Comparison of ENCODE assay signal across 8 mouse cellular contexts in genomic region chr4:155784081-155784701, GRCm38 (mm10). TPM values are rescaled to one million over a fixed set of nuclear protein-coding genes. Genes with fewer than 3 reads are reported as not detected.
DNase-seq lines count a peak whose midpoint lies in the region; ATAC-seq and TF ChIP-seq lines count a peak whose summit lies in the region.

No protein-coding gene starts in this region.

- under 1% methylated on average over 52 of the region's 52 CpGs for WGBS in heart, embryonic 10.5 days
- WGBS in kidney, embryonic 14.5 days: under 1% methylated on average over 52 of the region's 52 CpGs
- WGBS in liver, embryonic 14.5 days (ENCODE audit: insufficient replicate concordance): under 1% methylated on average over 52 of the region's 52 CpGs
- WGBS in stomach, embryonic 15.5 days: under 1% methylated on average over 52 of the region's 52 CpGs

- H3K4me3 ChIP-seq in bone marrow macrophage, adult 2 months (ENCODE audit: insufficient read depth, low read length): peak overlapping the region; percentile 75
- H3K4me3 ChIP-seq in embryonic fibroblast, embryonic 13.5 days (ENCODE audit: insufficient read depth, low read length): peak overlapping the region; percentile 58
- peak overlapping the region; percentile 71 for H3K4me3 ChIP-seq in heart, embryonic 10.5 days
- peak overlapping the region; percentile 60 for H3K4me3 ChIP-seq in kidney, embryonic 14.5 days (ENCODE audit: low read length)
- peak overlapping the region; percentile 59 to 65 for H3K4me3 ChIP-seq in liver, embryonic 14.5 days (ENCODE audit: insufficient read depth in 1 of 2, low read depth in 2 of 2, low read length in 2 of 2)
- H3K4me3 ChIP-seq in stomach, embryonic 15.5 days (replicated peaks): peak overlapping the region; percentile 65

- no peaks in the 10 kb centered on the region for H3K9me3 ChIP-seq in heart, embryonic 10.5 days
- no peaks in the 10 kb centered on the region for H3K9me3 ChIP-seq in kidney, embryonic 14.5 days (ENCODE audit: control insufficient read depth, low read length)
- no peaks in the 10 kb centered on the region for H3K9me3 ChIP-seq in liver, embryonic 14.5 days (ENCODE audit: control insufficient read depth, low read length)
- H3K9me3 ChIP-seq in stomach, embryonic 15.5 days: no peaks in the 10 kb centered on the region

- TF ChIP-seq CTCF in bone marrow macrophage, adult 2 months (IDR thresholded peaks at IDR 0.05; ENCODE audit: low read depth, low read length): peak; percentile 39; the same call in 1 of the 2 replicates
- peak; percentile 54; the same call in 1 of the 2 replicates for TF ChIP-seq CTCF in embryonic fibroblast, embryonic 13.5 days (IDR thresholded peaks at IDR 0.05; ENCODE audit: borderline replicate concordance, insufficient read depth, low read length)
- peak; percentile 72 for TF ChIP-seq CTCF in liver, embryonic 14.5 days (IDR thresholded peaks at IDR 0.05; ENCODE audit: low read depth)

- ATAC-seq in kidney, embryonic 14.5 days (ENCODE audit: low FRiP score, low TSS enrichment): peak; percentile 82
- peak; percentile 74 for ATAC-seq in liver, embryonic 14.5 days (ENCODE audit: insufficient read depth)
- ATAC-seq in stomach, embryonic 15.5 days (ENCODE audit: insufficient read depth, low FRiP score, low read depth): peak; percentile 75

- no peak for TF ChIP-seq EP300 in liver, embryonic 14.5 days (IDR thresholded peaks at IDR 0.05; ENCODE audit: low read depth)

- no peaks in the 10 kb centered on the region for H3K27me3 ChIP-seq in heart, embryonic 10.5 days (ENCODE audit: insufficient read depth, poor library complexity, severe bottlenecking)
- no peaks in the 10 kb centered on the region for H3K27me3 ChIP-seq in kidney, embryonic 14.5 days (ENCODE audit: control insufficient read depth, insufficient read depth, low read length)
- peaks cover 9% of the 10 kb centered on the region for H3K27me3 ChIP-seq in liver, embryonic 14.5 days (ENCODE audit: control insufficient read depth, insufficient read depth, low read length)
- H3K27me3 ChIP-seq in stomach, embryonic 15.5 days (replicated peaks): no peaks in the 10 kb centered on the region

- H3K27ac ChIP-seq in bone marrow macrophage, adult 2 months (ENCODE audit: insufficient read depth, low read depth, low read length): no peak overlapping the region
- H3K27ac ChIP-seq in embryonic fibroblast, embryonic 13.5 days (ENCODE audit: insufficient read depth, low read length): peak overlapping the region; percentile 20
- peak overlapping the region; percentile 93 for H3K27ac ChIP-seq in heart, embryonic 10.5 days
- peak overlapping the region; percentile 67 for H3K27ac ChIP-seq in kidney, embryonic 14.5 days (ENCODE audit: low read depth, low read length)
- H3K27ac ChIP-seq in liver, embryonic 14.5 days: no peak overlapping the region
- H3K27ac ChIP-seq in stomach, embryonic 15.5 days: peak overlapping the region; percentile 88

- peak; percentile 63 for DNase-seq in CD4-positive helper T cell, adult 2 months (ENCODE audit: low read depth, low spot score)
- peak; percentile 93 for DNase-seq in heart, embryonic 10.5 days (ENCODE audit: low spot score)
- DNase-seq in liver, embryonic 14.5 days (ENCODE audit: low read depth in 3 of 3, low spot score in 3 of 3): no peak
- DNase-seq in neural tube, embryonic 10.5 days (ENCODE audit: extremely low spot score, low spot score): peak; percentile 87

- TF ChIP-seq POLR2A in bone marrow macrophage, adult 2 months (IDR thresholded peaks at IDR 0.05; ENCODE audit: borderline replicate concordance, low read depth, low read length): no peak
- TF ChIP-seq POLR2A in embryonic fibroblast, embryonic 13.5 days (IDR thresholded peaks at IDR 0.05; ENCODE audit: low read depth, low read length): peak; percentile 52

- peak overlapping the region; percentile 87 for H3K4me2 ChIP-seq in kidney, embryonic 14.5 days (replicated peaks; ENCODE audit: low read depth, low read length)
- H3K4me2 ChIP-seq in liver, embryonic 14.5 days (ENCODE audit: low read depth): peak overlapping the region; percentile 79
- peak overlapping the region; percentile 81 for H3K4me2 ChIP-seq in stomach, embryonic 15.5 days

- H3K9ac ChIP-seq in kidney, embryonic 14.5 days (ENCODE audit: low read depth, low read length): peak overlapping the region; percentile 81
- peak overlapping the region; percentile 76 for H3K9ac ChIP-seq in liver, embryonic 14.5 days (replicated peaks)
- H3K9ac ChIP-seq in stomach, embryonic 15.5 days: peak overlapping the region; percentile 81

- H3K4me1 ChIP-seq in bone marrow macrophage, adult 2 months (ENCODE audit: control insufficient read depth, insufficient read depth, low read length): peaks cover 2% of the 10 kb centered on the region
- H3K4me1 ChIP-seq in embryonic fibroblast, embryonic 13.5 days (ENCODE audit: control insufficient read depth, insufficient read depth, low read length): no peaks in the 10 kb centered on the region; the same call in 1 of the 2 replicates
- peaks cover 27% of the 10 kb centered on the region for H3K4me1 ChIP-seq in heart, embryonic 10.5 days
- peaks cover 14% of the 10 kb centered on the region; the same call in 1 of the 2 replicates for H3K4me1 ChIP-seq in kidney, embryonic 14.5 days (ENCODE audit: control insufficient read depth, insufficient read depth, low read length)
- H3K4me1 ChIP-seq in liver, embryonic 14.5 days (replicated peaks; ENCODE audit: control insufficient read depth in 2 of 2, insufficient read depth in 2 of 2, low read length in 1 of 2): peaks cover 6 to 14% of the 10 kb centered on the region in 2 experiments
- H3K4me1 ChIP-seq in stomach, embryonic 15.5 days: peaks cover 18% of the 10 kb centered on the region

- H3K36me3 ChIP-seq in heart, embryonic 10.5 days: no peaks in the 10 kb centered on the region
- H3K36me3 ChIP-seq in kidney, embryonic 14.5 days (ENCODE audit: control insufficient read depth, insufficient read depth, low read length): no peaks in the 10 kb centered on the region
- no peaks in the 10 kb centered on the region for H3K36me3 ChIP-seq in liver, embryonic 14.5 days (replicated peaks; ENCODE audit: control insufficient read depth, insufficient read depth, low read depth)
- no peaks in the 10 kb centered on the region for H3K36me3 ChIP-seq in stomach, embryonic 15.5 days

RNA-seq across cellular contexts. Expression of gene Tmem88b, which starts 1.5 kb away (rescaled TPM):
- 0.23 TPM in 1 of 2 replicates, not detected in the other for polyA plus RNA-seq in bone marrow macrophage, adult 2 months (2012; ENCODE audit: insufficient read depth, insufficient read length, missing spikeins)
- 0.25 and 0.52 TPM in 2 replicates for polyA plus RNA-seq in embryonic fibroblast, embryonic 13.5 days (2011; ENCODE audit: insufficient read length, low read depth, missing spikeins)
- polyA plus RNA-seq in heart, embryonic 10.5 days (2016; fragmentation: Nextera tagmentation; extraction: Ambion mirVana): 2.1 and 4.7 TPM in 2 replicates
- polyA plus RNA-seq in kidney, embryonic 14.5 days (2014; fragmentation: Nextera tagmentation; extraction: Ambion mirVana): 0.20 and 0.32 TPM in 2 replicates
- 0.28 and 0.32 TPM in 2 replicates for polyA plus RNA-seq in liver, embryonic 14.5 days (2012; rRNA removed)
- 0.04 and 0.11 TPM in 2 replicates for polyA plus RNA-seq in liver, embryonic 14.5 days (2014; fragmentation: Nextera tagmentation; extraction: Ambion mirVana)
- polyA plus RNA-seq in stomach, embryonic 15.5 days (2015; fragmentation: Nextera tagmentation; extraction: Ambion mirVana): 0.55 and 0.89 TPM in 2 replicates

RNA-seq across cellular contexts. Expression of gene Ankrd65, which starts 6.0 kb away (rescaled TPM):
- polyA plus RNA-seq in bone marrow macrophage, adult 2 months (2012; ENCODE audit: insufficient read depth, insufficient read length, missing spikeins): not detected in 2 replicates
- polyA plus RNA-seq in embryonic fibroblast, embryonic 13.5 days (2011; ENCODE audit: insufficient read length, low read depth, missing spikeins): not detected in 2 replicates
- not detected in 2 replicates for polyA plus RNA-seq in heart, embryonic 10.5 days (2016; fragmentation: Nextera tagmentation; extraction: Ambion mirVana)
- polyA plus RNA-seq in kidney, embryonic 14.5 days (2014; fragmentation: Nextera tagmentation; extraction: Ambion mirVana): 0.40 and 0.43 TPM in 2 replicates
- polyA plus RNA-seq in liver, embryonic 14.5 days (2012; rRNA removed): 0.02 and 0.03 TPM in 2 replicates
- not detected in 2 replicates for polyA plus RNA-seq in liver, embryonic 14.5 days (2014; fragmentation: Nextera tagmentation; extraction: Ambion mirVana)
- polyA plus RNA-seq in stomach, embryonic 15.5 days (2015; fragmentation: Nextera tagmentation; extraction: Ambion mirVana): 0.22 TPM in 1 of 2 replicates, not detected in the other

RNA-seq across cellular contexts. Expression of gene Vwa1, which starts 9.7 kb away (rescaled TPM):
- not detected in 2 replicates for polyA plus RNA-seq in bone marrow macrophage, adult 2 months (2012; ENCODE audit: insufficient read depth, insufficient read length, missing spikeins)
- 0.67 and 0.77 TPM in 2 replicates for polyA plus RNA-seq in embryonic fibroblast, embryonic 13.5 days (2011; ENCODE audit: insufficient read length, low read depth, missing spikeins)
- polyA plus RNA-seq in heart, embryonic 10.5 days (2016; fragmentation: Nextera tagmentation; extraction: Ambion mirVana): 2.1 and 3.1 TPM in 2 replicates
- polyA plus RNA-seq in kidney, embryonic 14.5 days (2014; fragmentation: Nextera tagmentation; extraction: Ambion mirVana): 4.1 and 4.9 TPM in 2 replicates
- polyA plus RNA-seq in liver, embryonic 14.5 days (2012; rRNA removed): 0.13 and 0.15 TPM in 2 replicates
- polyA plus RNA-seq in liver, embryonic 14.5 days (2014; fragmentation: Nextera tagmentation; extraction: Ambion mirVana): 0.14 and 0.19 TPM in 2 replicates
- 27.6 and 28.2 TPM in 2 replicates for polyA plus RNA-seq in stomach, embryonic 15.5 days (2015; fragmentation: Nextera tagmentation; extraction: Ambion mirVana)

RNA-seq across cellular contexts. Expression of gene Mrpl20, which starts 18.5 kb away (rescaled TPM):
- 81.6 and 99.5 TPM in 2 replicates for polyA plus RNA-seq in bone marrow macrophage, adult 2 months (2012; ENCODE audit: insufficient read depth, insufficient read length, missing spikeins)
- 115 and 129 TPM in 2 replicates for polyA plus RNA-seq in embryonic fibroblast, embryonic 13.5 days (2011; ENCODE audit: insufficient read length, low read depth, missing spikeins)
- polyA plus RNA-seq in heart, embryonic 10.5 days (2016; fragmentation: Nextera tagmentation; extraction: Ambion mirVana): 176 and 226 TPM in 2 replicates
- 226 and 291 TPM in 2 replicates for polyA plus RNA-seq in kidney, embryonic 14.5 days (2014; fragmentation: Nextera tagmentation; extraction: Ambion mirVana)
- polyA plus RNA-seq in liver, embryonic 14.5 days (2012; rRNA removed): 41.6 and 62.8 TPM in 2 replicates
- polyA plus RNA-seq in liver, embryonic 14.5 days (2014; fragmentation: Nextera tagmentation; extraction: Ambion mirVana): 197 and 200 TPM in 2 replicates
- 195 and 219 TPM in 2 replicates for polyA plus RNA-seq in stomach, embryonic 15.5 days (2015; fragmentation: Nextera tagmentation; extraction: Ambion mirVana)

RNA-seq across cellular contexts. Expression of gene Atad3a, which starts 23.3 kb away (rescaled TPM):
- 13.6 and 19.1 TPM in 2 replicates for polyA plus RNA-seq in bone marrow macrophage, adult 2 months (2012; ENCODE audit: insufficient read depth, insufficient read length, missing spikeins)
- polyA plus RNA-seq in embryonic fibroblast, embryonic 13.5 days (2011; ENCODE audit: insufficient read length, low read depth, missing spikeins): 48.8 and 55.2 TPM in 2 replicates
- polyA plus RNA-seq in heart, embryonic 10.5 days (2016; fragmentation: Nextera tagmentation; extraction: Ambion mirVana): 133 and 147 TPM in 2 replicates
- 85.8 and 112 TPM in 2 replicates for polyA plus RNA-seq in kidney, embryonic 14.5 days (2014; fragmentation: Nextera tagmentation; extraction: Ambion mirVana)
- polyA plus RNA-seq in liver, embryonic 14.5 days (2012; rRNA removed): 28.7 and 41.8 TPM in 2 replicates
- 31.2 and 38.7 TPM in 2 replicates for polyA plus RNA-seq in liver, embryonic 14.5 days (2014; fragmentation: Nextera tagmentation; extraction: Ambion mirVana)
- polyA plus RNA-seq in stomach, embryonic 15.5 days (2015; fragmentation: Nextera tagmentation; extraction: Ambion mirVana): 110 and 114 TPM in 2 replicates

Comparison
In these comparisons a context has a peak if more than half of its experiments do, and no peak if none do; other contexts are left out.
1. DNase-seq: peak in CD4-positive helper T cell, adult 2 months (single experiment), heart, embryonic 10.5 days (single experiment) and neural tube, embryonic 10.5 days (single experiment); none in liver, embryonic 14.5 days (0 of 3).
2. H3K27ac ChIP-seq: peak in embryonic fibroblast, embryonic 13.5 days (single experiment), heart, embryonic 10.5 days (single experiment), kidney, embryonic 14.5 days (single experiment) and stomach, embryonic 15.5 days (single experiment); none in bone marrow macrophage, adult 2 months (single experiment) and liver, embryonic 14.5 days (single experiment).
3. Peak in every context shown above with its lines, with median percentiles within 50 percentile points of each other: H3K4me3 ChIP-seq, CTCF ChIP-seq, ATAC-seq, H3K4me2 ChIP-seq and H3K9ac ChIP-seq.